Mouse (Mus musculus) intestine, postnatal 0 days (tissue): ENCODE measurements at regions not wholly inside any gene's neighbourhood (a gene's known extent, or its start where the extent isn't known, plus 50 kb on each side); places are given as distances from the start of the nearest gene placed in this dataset.

Source experiments
- ATAC-seq: fragments of 200-750 bp; cut with Nextera tagmentation; 2 replicates; pipeline ENCODE4 v1.8.0; 2017; ENCODE audit warnings: mild to moderate bottlenecking, moderate TSS enrichment, moderate library complexity
- H3K27ac ChIP-seq: fragments of 300-500 bp; sonication (generic); 2 replicates; pipeline ENCODE4 v1.5.1; 2014; ENCODE audit warnings: mild to moderate bottlenecking, low read depth, low read length, moderate library complexity
- H3K27me3 ChIP-seq: fragments of 300-500 bp; sonication (generic); replicated peaks from 2 replicates; pipeline ENCODE4 v1.6.1; 2014; ENCODE audit warnings: low read length, mixed read lengths; ENCODE audit not compliant: control insufficient read depth, insufficient read depth
- H3K36me3 ChIP-seq: fragments of 300-500 bp; sonication (generic); 2 replicates; pipeline ENCODE4 v1.6.1; 2014; ENCODE audit warnings: mild to moderate bottlenecking, moderate library complexity; ENCODE audit not compliant: control insufficient read depth, insufficient read depth
- H3K4me1 ChIP-seq: fragments of 300-500 bp; sonication (generic); replicated peaks from 2 replicates; pipeline ENCODE4 v1.6.1; 2014; ENCODE audit warnings: antibody characterized with exemption, low read length, mixed read lengths; ENCODE audit not compliant: control insufficient read depth, insufficient read depth
- H3K4me2 ChIP-seq: fragments of 300-500 bp; sonication (generic); replicated peaks from 2 replicates; pipeline ENCODE4 v1.6.1; 2014; ENCODE audit warnings: low read depth, mild to moderate bottlenecking, moderate library complexity
- H3K4me3 ChIP-seq: fragments of 300-500 bp; sonication (generic); 2 replicates; pipeline ENCODE4 v1.5.1; 2014; ENCODE audit warnings: low read depth, low read length
- H3K9ac ChIP-seq: fragments of 300-500 bp; sonication (generic); 2 replicates; pipeline ENCODE4 v1.6.1; 2014; ENCODE audit warnings: mild to moderate bottlenecking, low read depth, low read length
- H3K9me3 ChIP-seq: fragments of 300-500 bp; sonication (generic); 2 replicates; pipeline ENCODE4 v1.6.1; 2016; ENCODE audit warnings: mixed run types; ENCODE audit not compliant: control insufficient read depth
- CTCF ChIP-seq: sonication (generic); IDR thresholded peaks from 2 replicates; pipeline ENCODE4 v1.5.1; 2016; ENCODE audit warnings: low read depth, mild to moderate bottlenecking, control low read depth, antibody characterized with exemption, moderate library complexity
- WGBS: fragments of 180-500 bp; shearing (Covaris S2); extraction: QIAGEN DNeasy Blood & Tissue Kit; methylation state at CpG from one replicate; pipeline ENCODE4 v1.1.7; 2014; 5-methylcytosine and 5-hydroxymethylcytosine counted together

GRCm38 (mm10) chr3:101749841-101750240, 98.9 kb downstream of the Mab21l3 start:
- TF ChIP-seq CTCF, result no peak
- Histone ChIP-seq H3K4me3 (no peak overlapping the region), H3K9me3 (no peaks in the 10 kb centered on the region), H3K4me2 (no peak overlapping the region), H3K27me3 (no peaks in the 10 kb centered on the region), H3K36me3 (no peaks in the 10 kb centered on the region), H3K4me1 (no peaks in the 10 kb centered on the region), H3K27ac (no peak overlapping the region), H3K9ac (no peak overlapping the region)
- ATAC-seq, result no peak; the same call in 1 of the 2 replicates
- 48% methylated on average over 3 of the region's 3 CpGs for WGBS

DNA sequence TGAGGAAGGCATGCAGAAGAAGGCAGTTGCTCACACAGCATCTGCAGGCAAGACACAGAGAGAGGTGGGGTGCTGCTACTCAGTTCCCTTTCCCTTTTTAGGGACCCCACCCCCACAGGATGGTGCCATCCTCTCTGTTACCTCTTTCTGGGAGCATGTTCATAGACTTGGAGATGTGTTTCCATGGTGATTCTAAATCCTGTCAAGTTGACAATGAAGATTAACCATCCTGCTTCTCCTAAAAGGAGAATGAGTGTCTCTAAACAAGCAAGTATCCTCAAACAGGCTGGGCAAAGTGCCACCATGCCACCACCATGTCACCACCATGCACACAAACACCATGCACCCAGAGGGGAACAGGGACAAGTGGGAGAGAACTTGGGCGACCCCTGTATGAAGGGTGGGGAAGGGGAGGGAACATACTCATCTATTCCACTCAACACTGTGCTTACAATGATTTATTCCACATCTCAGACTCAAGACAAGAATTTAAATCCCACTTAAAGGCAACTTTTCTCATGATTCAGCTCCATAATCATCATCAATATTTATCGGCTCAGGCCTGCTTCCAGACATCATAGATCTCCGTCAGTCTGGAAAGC, 99.6 kb downstream of the Mab21l3 start:
- 70% methylated on average over 3 of the region's 3 CpGs for WGBS
- no peaks in the 10 kb centered on the region for H3K9me3 ChIP-seq
- no peak for TF ChIP-seq CTCF
- H3K4me2 ChIP-seq, result no peak overlapping the region
- no peak overlapping the region for H3K4me3 ChIP-seq
- H3K36me3 ChIP-seq, result no peaks in the 10 kb centered on the region
- no peaks in the 10 kb centered on the region for H3K4me1 ChIP-seq
- H3K9ac ChIP-seq, result no peak overlapping the region
- ATAC-seq, result no peak
- no peak overlapping the region for H3K27ac ChIP-seq
- H3K27me3 ChIP-seq, result no peaks in the 10 kb centered on the region

GRCm38 (mm10) chr3:101748186-101748585, 100.6 kb downstream of the Mab21l3 start:
- Histone ChIP-seq H3K4me3 (no peak overlapping the region), H3K9me3 (no peaks in the 10 kb centered on the region), H3K36me3 (no peaks in the 10 kb centered on the region), H3K27ac (no peak overlapping the region), H3K4me2 (no peak overlapping the region), H3K4me1 (no peaks in the 10 kb centered on the region), H3K27me3 (no peaks in the 10 kb centered on the region), H3K9ac (no peak overlapping the region)
- TF ChIP-seq CTCF, result no peak
- no peak for ATAC-seq
- WGBS, result 27% methylated on average over 4 of the region's 4 CpGs

DNA sequence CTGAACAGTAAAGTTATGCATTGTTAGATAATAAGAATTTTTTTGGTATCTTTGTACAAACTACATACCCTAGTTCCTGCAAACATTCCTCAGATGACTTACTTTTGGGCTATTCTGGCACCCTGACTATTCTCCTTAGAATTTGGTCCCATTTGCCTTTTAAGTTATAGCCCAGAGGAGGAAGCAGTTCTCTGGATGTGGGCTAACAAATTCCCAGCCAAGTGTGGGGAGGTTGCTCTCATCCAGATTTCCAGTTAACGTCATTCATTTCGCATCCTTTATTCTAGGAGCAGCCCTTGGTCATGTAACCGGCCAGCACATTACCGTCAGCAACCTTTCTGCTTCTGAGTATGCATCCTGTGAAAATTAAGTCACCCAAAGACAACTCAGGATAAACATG, 107.9 kb downstream of the Mab21l3 start:
- Histone ChIP-seq H3K9ac (no peak overlapping the region), H3K4me2 (no peak overlapping the region), H3K27me3 (no peaks in the 10 kb centered on the region), H3K4me3 (no peak overlapping the region), H3K4me1 (0 out of 2 replicates have a peak, but pooled peaks cover 2% of the 10 kb centered on the region), H3K36me3 (no peaks in the 10 kb centered on the region), H3K27ac (no peak overlapping the region), H3K9me3 (no peaks in the 10 kb centered on the region)
- TF ChIP-seq CTCF, result no peak
- 84% methylated on average over 4 of the region's 4 CpGs for WGBS
- no peak for ATAC-seq

GRCm38 (mm10) chr3:101737197-101737596, 111.6 kb downstream of the Mab21l3 start:
- H3K27ac ChIP-seq, result no peak overlapping the region
- H3K4me3 ChIP-seq, result no peak overlapping the region
- no peak overlapping the region for H3K9ac ChIP-seq
- 0 out of 2 replicates have a peak, but pooled peaks cover 2% of the 10 kb centered on the region for H3K4me1 ChIP-seq
- no peaks in the 10 kb centered on the region for H3K36me3 ChIP-seq
- H3K27me3 ChIP-seq, result no peaks in the 10 kb centered on the region
- WGBS, result 61% methylated on average over 6 of the region's 6 CpGs
- peak; percentile 79 for ATAC-seq
- H3K9me3 ChIP-seq, result no peaks in the 10 kb centered on the region
- no peak overlapping the region for H3K4me2 ChIP-seq
- TF ChIP-seq CTCF, result no peak

- H3K36me3 ChIP-seq, result no peaks in the 10 kb centered on the region
- no peak for TF ChIP-seq CTCF
- no peaks in the 10 kb centered on the region for H3K27me3 ChIP-seq
- no peak overlapping the region for H3K4me3 ChIP-seq
- no peak overlapping the region for H3K9ac ChIP-seq
- H3K27ac ChIP-seq, result no peak overlapping the region
- 77% methylated on average over 3 of the region's 3 CpGs for WGBS
- no peak for ATAC-seq
- H3K9me3 ChIP-seq, result no peaks in the 10 kb centered on the region
- H3K4me1 ChIP-seq, result no peaks in the 10 kb centered on the region
- no peak overlapping the region for H3K4me2 ChIP-seq
These were observed 119.7 kb downstream of the Mab21l3 start for GRCm38 (mm10) chr3:101729044-101729443.

- ATAC-seq, result no peak
- no peaks in the 10 kb centered on the region for H3K4me1 ChIP-seq
- H3K9ac ChIP-seq, result no peak overlapping the region
- H3K4me3 ChIP-seq, result no peak overlapping the region
- no peaks in the 10 kb centered on the region for H3K36me3 ChIP-seq
- no peak overlapping the region for H3K4me2 ChIP-seq
- H3K9me3 ChIP-seq, result no peaks in the 10 kb centered on the region
- H3K27ac ChIP-seq, result no peak overlapping the region
- 71% methylated on average over 6 of the region's 6 CpGs for WGBS
- H3K27me3 ChIP-seq, result no peaks in the 10 kb centered on the region
- TF ChIP-seq CTCF, result no peak
These were observed 118.4 kb upstream of the Atp1a1 start for GRCm38 (mm10) chr3:101722926-101723325.
